Mouse (Mus musculus) megakaryocyte, embryonic 14.5 days (primary cell): ENCODE measurements at regions not wholly inside any gene's neighbourhood (a gene's known extent, or its start where the extent isn't known, plus 50 kb on each side); places are given as distances from the start of the nearest gene placed in this dataset.

Experiments used
- FLI1 ChIP-seq: IDR thresholded peaks from 2 replicates; pipeline ENCODE4 v1.6.1; 2012; ENCODE audit warnings: low read length, inconsistent platforms, mixed read lengths
- GATA1 ChIP-seq: IDR thresholded peaks from 3 replicates; pipeline ENCODE4 v1.6.1; 2012; ENCODE audit warnings: mixed read lengths, low read length, inconsistent platforms, borderline replicate concordance

GRCm38 (mm10) chr10:56899640-56900274, 522.6 kb downstream of the Gja1 start:
- TF ChIP-seq GATA1 (no peak), FLI1 (no peak)
